Mouse (Mus musculus) neutrophil, adult 5-6 weeks (primary cell): ENCODE results near the gene Cytip. TPM values are rescaled to one million over a fixed set of nuclear protein-coding genes. Genes with fewer than 3 reads are reported as not detected.

ENCODE experiments used
- ATAC-seq: fragments of 151-379, 151-347 bp; 2 replicates; pipeline ENCODE4 v1.8.0; 2017; ENCODE audit warnings: mild to moderate bottlenecking, moderate TSS enrichment; ENCODE audit not compliant: insufficient number of reproducible peaks, poor library complexity, low FRiP score, severe bottlenecking; ENCODE audit errors: extremely low read depth
- total RNA-seq: library from RNA; stranded (forward); fragments of 200-1000 nt; gene quantifications from 2 replicates; pipeline ENCODE4 v1.2.3, GENCODE M21; 2017

Cytip gene
- total RNA-seq, 1 experiment from 2014 or later = 722 TPM

GRCm38 (mm10) chr2:58166764-58167163, 28.6 kb downstream of the Cytip start:
- ATAC-seq = no peak

DNA sequence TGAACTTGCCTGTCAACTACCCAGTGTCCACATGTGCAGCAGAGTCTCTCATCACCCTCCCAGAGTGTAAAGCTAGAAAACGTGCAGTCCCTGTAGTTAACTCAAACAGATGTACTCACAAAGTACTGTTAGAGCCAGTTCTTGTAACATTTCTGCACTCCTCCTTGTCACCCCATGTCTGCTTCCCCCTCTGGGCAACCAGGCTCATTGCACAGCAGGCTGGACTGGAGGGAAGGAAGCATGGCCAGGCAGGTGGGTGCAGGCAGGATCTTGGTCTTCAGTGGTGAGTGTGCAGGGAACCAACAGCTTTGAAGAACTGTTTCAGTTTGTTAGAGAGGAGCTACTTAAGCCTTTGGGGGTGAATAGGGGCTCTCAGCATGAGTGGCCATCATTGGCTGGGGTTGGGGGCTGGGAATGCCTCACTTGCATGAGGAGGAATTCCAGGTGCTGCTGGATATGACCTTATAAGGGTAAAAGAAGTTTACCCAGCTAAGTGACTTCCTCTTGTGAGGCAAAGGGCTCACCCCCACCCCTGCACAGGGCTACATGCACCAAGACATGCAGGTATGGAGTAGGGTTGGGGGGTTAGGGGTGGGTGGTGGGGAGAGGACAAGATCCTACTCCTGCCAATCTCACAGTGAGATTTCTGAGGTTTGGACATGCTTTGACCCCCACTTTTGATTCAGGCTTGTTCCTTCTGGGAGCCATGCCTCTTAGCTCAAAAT, 31.7 kb downstream of the Cytip start:
- ATAC-seq = peak; percentile 39

DNA sequence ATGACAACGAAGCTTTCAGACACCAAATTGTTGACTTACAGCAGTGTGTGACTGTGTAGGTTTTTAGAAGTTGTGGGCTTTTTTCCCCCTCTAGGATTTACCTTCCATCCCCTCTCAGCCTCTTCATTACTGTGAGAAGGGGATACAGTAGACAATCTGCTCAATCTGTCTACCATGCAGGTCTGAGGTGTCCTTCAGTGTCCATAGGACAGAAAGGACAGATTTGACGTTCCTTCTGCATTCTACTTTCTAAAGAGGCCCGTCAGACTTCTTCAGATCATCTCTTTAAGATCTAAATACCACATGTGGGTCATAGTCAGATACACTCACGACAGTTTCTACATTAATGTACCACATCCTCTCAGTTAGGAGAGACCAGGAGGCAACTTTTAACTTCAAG, 33.5 kb downstream of the Cytip start:
- ATAC-seq = no peak

DNA sequence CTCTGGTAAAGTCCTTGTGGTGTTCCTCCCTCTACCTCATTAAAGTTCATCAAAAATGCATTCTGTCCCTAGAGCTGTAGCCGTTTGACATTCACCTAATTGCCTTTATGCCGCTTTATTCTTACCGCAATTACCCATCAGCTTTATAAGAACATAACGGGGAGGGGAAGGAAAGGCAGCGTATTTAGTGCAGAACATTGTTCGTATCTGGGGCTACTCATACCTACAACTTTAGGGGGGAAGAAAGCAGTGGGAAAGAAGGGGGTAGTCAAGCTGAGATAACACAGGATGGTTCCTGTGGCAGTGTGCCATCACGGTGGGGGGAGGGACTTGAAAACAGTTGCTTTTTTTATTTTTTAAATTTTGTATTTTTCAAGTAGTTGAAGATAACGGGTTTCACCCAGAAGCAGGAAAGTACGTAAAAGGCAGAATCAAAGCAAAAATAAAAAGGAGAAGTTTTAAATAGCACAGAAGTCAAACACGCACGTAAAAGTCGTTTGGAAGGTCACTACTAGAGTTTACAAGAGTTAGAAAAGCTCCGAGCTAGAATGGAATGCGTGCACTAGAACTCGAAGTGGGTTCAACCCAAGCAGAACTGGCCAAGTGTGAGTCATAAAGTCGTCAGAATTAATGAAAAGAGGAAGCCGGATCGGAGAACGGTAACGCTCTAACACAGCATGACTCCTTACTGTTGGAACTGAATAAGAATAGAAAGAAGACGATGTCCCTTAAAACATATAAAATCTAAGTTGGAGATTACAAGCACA, 34.6 kb downstream of the Cytip start:
- ATAC-seq = peak; percentile 57

- peak; percentile 44 for ATAC-seq
These were observed 35.5 kb downstream of the Cytip start for GRCm38 (mm10) chr2:58159880-58160279.

- no peak for ATAC-seq
These were observed 36.2 kb downstream of the Cytip start for GRCm38 (mm10) chr2:58159121-58159520.

DNA sequence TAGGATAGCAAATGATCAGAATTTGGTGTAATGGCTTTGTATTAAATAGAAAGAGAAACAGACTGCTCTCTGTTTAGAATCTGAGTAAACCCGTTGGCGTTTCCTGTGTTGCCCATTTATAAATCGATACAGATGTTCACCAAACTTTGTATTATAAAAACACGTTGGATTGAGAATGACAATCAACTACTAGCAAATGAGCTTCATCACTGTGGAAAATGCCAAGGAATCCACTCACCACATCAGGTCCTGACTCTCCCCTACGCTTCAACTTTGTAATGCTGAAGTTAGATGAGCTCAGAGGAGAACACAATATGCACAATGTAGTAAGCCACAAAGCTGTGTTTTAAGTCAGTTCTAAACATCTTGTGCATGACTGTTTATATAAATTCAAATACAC, 36.8 kb downstream of the Cytip start:
- ATAC-seq = no peak

DNA sequence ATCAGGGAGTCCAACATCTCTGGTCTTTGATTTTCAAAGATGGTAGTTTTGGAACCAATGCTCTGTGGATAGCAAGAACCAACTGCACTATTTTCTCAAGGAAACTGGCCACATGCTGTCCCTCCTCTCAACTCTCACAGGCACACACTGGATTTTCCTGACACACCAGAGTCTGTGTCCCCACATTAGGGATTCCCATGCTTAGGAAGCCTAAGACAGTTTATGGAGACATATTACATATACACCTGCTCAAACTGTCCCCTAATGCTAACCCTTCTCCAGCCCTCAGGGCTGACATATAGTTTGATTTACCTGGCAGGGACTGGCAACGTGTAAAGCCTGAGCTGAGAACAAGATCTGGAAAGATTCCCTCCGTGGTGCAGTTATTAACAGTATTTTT, 37.2 kb downstream of the Cytip start:
- ATAC-seq = no peak

GRCm38 (mm10) chr2:58157466-58157865, 37.9 kb downstream of the Cytip start:
- no peak for ATAC-seq

DNA sequence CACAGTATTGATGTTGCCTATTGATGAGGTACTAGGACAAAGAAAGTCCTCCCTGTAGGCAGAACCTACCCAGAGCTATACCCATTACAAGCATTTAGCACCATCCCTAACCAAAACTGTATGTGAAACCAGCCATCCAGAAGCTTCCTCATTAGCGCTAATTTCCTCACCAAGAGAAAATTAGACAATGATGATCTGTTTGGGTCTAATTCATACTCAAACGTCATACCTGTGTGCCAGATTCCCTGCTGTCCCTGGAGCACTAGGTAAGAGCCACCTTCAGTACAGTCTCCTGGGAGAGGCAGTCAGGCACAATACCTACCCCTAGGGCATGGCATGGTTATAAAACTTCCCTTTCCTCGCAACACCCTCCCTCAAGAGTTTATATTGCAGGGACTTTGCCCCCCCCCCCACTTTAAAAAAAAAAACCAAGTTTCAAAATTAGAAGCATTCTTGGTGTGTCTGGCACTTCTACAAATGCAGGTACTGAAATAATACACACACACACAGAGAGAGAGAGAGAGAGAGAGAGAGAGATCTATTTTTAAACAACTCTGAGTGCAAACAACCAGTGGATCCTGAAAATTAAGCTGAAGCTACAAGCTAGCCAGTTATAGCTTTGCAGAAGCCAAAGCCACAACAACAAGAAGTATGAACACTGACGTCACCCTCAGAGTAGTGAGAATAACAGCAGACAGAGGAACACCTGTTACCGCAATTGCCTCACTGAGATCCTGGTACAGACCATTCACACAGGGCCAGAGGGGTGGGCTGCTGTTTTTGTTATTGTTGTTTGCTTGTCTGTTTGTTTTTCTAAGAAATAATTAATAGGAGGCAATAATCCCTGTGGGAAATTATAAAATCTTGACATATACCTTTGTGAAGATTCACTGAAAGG, 38.6 kb downstream of the Cytip start:
- ATAC-seq = peak; percentile 70

GRCm38 (mm10) chr2:58156108-58156415, 39.3 kb downstream of the Cytip start:
- ATAC-seq = no peak

- peak; percentile 6; the same call in 1 of the 2 replicates for ATAC-seq
These were observed 39.8 kb downstream of the Cytip start for GRCm38 (mm10) chr2:58155271-58156107.

DNA sequence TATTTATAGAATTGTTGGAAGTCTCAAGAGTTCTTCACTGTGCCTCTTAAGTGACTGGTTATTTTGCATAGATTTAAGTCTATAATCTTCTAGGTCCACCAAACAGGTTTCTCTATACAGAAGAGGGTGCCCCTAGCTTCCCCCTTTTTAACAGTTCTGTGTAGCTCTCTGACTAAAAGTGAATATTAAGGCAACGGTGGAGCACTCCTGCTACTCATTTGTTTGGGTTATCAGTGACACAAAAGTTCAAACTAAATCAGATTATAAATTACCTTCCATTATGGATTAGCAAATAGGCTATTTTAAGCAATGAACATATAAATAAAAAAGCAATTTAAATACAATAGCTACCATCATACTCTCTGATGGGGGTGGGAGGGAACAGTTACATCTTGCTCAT, 40.8 kb downstream of the Cytip start:
- no peak for ATAC-seq

DNA sequence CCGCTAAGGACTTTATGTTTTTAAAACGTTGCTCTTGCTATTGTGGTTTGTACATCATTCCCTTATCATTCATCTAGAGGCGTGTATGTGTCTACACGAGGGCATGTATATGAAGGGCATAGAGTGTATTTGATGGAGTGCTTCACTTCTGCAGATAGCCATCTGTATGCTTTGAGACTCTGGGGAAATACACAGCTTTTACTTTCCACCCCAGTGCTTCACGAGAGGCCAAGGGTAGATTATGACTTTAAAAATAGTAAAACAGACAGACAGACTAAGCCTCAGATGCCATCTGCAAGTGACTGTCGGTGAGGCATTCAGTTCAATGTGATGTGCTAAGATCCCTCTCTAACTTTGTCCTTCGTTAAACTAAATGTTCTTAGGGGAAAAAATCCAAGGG, 41.6 kb downstream of the Cytip start:
- ATAC-seq = no peak

DNA sequence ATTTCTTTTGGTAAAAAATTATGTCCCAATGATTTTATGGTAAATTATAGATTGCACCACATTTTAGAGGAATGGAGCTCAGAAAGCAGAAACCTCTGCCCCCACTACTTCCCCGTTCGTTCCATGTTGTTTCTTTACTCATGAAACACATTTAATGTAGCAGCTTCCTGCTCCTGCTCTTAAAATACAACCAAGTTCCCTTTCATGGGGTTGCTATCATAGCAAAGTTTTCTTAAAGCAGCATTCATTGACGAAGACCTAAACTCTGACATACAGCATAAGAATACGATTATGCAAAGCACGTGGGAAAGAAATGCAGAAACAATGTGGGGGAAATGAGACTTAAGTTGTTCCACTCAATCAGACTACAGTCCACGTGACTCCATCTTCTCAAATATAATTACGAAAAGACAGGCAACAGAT, 45.3 kb downstream of the Cytip start:
- ATAC-seq = peak; percentile 77

DNA sequence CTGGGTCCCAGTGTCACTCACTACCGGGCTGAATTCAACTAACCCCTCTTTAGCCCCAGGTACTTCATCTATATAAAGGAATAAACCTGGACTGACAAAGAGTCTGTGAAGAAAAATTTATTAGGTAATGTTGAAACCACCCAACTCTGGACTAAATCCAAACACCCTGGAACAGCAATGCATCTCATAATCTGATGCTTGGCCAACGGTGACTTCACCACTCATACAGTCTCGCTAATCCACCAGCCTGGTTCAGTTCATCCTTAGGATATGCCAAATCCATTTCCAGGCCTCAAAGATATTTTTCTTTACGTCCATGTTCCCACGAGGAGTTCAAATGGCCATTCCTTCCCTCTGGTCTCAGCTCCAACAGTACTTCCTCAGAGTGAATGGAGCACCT, 48.8 kb downstream of the Cytip start:
- no peak for ATAC-seq

- no peak for ATAC-seq
These were observed 54.8 kb downstream of the Cytip start for GRCm38 (mm10) chr2:58140531-58140930.

- no peak for ATAC-seq
These were observed 56.7 kb downstream of the Cytip start for GRCm38 (mm10) chr2:58138611-58139010.

- peak; percentile 87 for ATAC-seq
These were observed 57.7 kb downstream of the Cytip start for GRCm38 (mm10) chr2:58137676-58138075.
